Mouse (Mus musculus): ENCODE measurements around the gene Taok2. TPM values are rescaled to one million over a fixed set of nuclear protein-coding genes. Genes with fewer than 3 reads are reported as not detected.
"Not testable (repeated sequence)": the region's sequence is repeated elsewhere in the genome, so short reads cannot be mapped to it uniquely, and the experiment has no call there.

The Taok2 gene
- 11.6 and 12.9 TPM in 2 replicates for polyA plus RNA-seq (2015; fragmentation: Nextera tagmentation; extraction: Ambion mirVana)

GRCm38 (mm10) chr7:126884286-126885164 lies at the start of gene Taok2:
Gene Taok2, minus strand, starts transcription at chr7:126884703.
- peaks cover 27% of the 10 kb centered on the region for H3K36me3 ChIP-seq
- peaks cover 45% of the 10 kb centered on the region for H3K4me1 ChIP-seq (replicated peaks)
- peak within 1 kb of the TSS; percentile 89 for H3K4me3 ChIP-seq (replicated peaks)
- H3K9me3 ChIP-seq (replicated peaks), result no peaks in the 10 kb centered on the region
- peak within 1 kb of the TSS; percentile 100 for H3K4me2 ChIP-seq
- no peaks in the 10 kb centered on the region for H3K27me3 ChIP-seq
- under 1% methylated on average over 56 of the region's 56 CpGs for WGBS (ENCODE audit: insufficient replicate concordance)
- H3K9ac ChIP-seq, result peak within 1 kb of the TSS; percentile 94
- peak; percentile 95 for ATAC-seq (ENCODE audit: low read depth)
- peak; percentile 98 for DNase-seq
- H3K27ac ChIP-seq, result peak within 1 kb of the TSS; percentile 94

- peaks cover 24% of the 10 kb centered on the region for H3K4me1 ChIP-seq (replicated peaks)
- no peaks in the 10 kb centered on the region for H3K9me3 ChIP-seq (replicated peaks)
- H3K27me3 ChIP-seq, result no peaks in the 10 kb centered on the region
- H3K27ac ChIP-seq, result no peak overlapping the region
- no peak overlapping the region for H3K9ac ChIP-seq
- DNase-seq (no peak), ATAC-seq (ENCODE audit: low read depth) (no peak)
- no peak overlapping the region for H3K4me2 ChIP-seq
- peaks cover 43% of the 10 kb centered on the region for H3K36me3 ChIP-seq
- H3K4me3 ChIP-seq (replicated peaks), result no peak overlapping the region
- WGBS (ENCODE audit: insufficient replicate concordance), result 63% methylated on average over 2 of the region's 2 CpGs
Observed at GRCm38 (mm10) chr7:126932652-126933051, 48.1 kb upstream of the Taok2 start.

DNA sequence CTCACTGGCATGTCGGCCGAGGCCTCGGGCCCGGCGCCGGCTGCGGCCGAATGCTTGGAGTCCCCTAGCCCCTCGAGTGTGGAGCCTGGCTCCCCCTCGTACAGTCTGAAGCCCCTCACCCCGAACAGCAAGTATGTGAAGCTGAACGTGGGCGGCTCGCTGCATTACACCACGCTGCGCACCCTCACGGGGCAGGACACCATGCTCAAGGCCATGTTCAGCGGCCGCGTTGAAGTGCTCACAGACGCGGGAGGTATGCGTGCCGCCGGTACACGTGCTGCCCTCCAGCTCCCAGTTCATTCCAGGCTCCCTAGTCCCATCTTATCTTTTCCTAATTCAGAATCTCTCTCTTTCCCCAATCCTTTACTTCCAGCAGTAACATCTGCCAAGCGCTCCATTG lies 44.5 kb upstream of the Taok2 start:
- Histone ChIP-seq H3K9me3 (replicated peaks) (no peaks in the 10 kb centered on the region), H3K9ac (peak overlapping the region; percentile 96), H3K36me3 (peaks cover 25% of the 10 kb centered on the region; the same call in 1 of the 2 replicates), H3K4me1 (replicated peaks) (peaks cover 56% of the 10 kb centered on the region), H3K27me3 (no peaks in the 10 kb centered on the region), H3K4me3 (replicated peaks) (peak overlapping the region; percentile 90), H3K27ac (peak overlapping the region; percentile 84), H3K4me2 (peak overlapping the region; percentile 100)
- peak; percentile 50 for ATAC-seq (ENCODE audit: low read depth)
- WGBS (ENCODE audit: insufficient replicate concordance), result 1% methylated on average over 27 of the region's 27 CpGs
- DNase-seq, result no peak

DNA sequence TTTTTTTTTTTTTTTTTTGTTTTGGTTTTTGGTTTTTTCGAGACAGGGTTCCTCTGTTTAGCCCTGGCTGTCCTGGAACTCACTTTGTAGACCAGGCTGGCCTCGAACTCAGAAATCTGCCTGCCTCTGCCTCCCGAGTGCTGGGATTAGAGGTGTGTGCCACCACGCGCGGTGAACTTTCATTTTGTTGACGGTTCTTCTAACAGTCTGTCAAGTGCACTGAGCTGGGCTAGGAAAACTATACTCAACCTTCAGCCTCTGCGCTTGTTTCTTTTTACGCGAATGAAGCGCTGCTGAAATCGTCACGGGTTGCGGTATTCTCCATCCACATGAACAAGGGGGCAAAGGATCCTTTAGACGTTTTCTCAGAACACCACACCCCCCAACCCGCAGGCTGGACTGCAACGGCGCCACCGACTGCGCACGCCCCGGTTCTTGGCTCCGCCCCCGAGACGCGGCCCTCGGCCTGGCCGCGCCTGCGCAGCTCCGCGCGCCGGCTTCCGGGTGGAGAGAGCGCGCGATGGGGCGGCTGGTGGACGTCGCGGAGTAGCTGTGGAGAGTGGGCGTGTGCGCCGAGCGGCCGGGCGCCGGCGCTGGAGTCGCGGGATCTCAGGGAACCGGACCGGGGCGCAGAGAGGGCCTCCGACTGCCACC lies 44.0 kb upstream of the Taok2 start, which contains the start of gene Kctd13:
Gene Kctd13, plus strand, starts transcription at position 496 of the 654 bp plus-strand sequence.
- Histone ChIP-seq H3K9ac (peak within 1 kb of the TSS; percentile 96), H3K27ac (peak within 1 kb of the TSS; percentile 84), H3K4me3 (replicated peaks) (peak within 1 kb of the TSS; percentile 90), H3K27me3 (no peaks in the 10 kb centered on the region), H3K4me2 (peak within 1 kb of the TSS; percentile 100), H3K4me1 (replicated peaks) (peaks cover 61% of the 10 kb centered on the region), H3K9me3 (replicated peaks) (no peaks in the 10 kb centered on the region), H3K36me3 (peaks cover 22% of the 10 kb centered on the region; the same call in 1 of the 2 replicates)
- 1% methylated on average over 56 of the region's 56 CpGs for WGBS (ENCODE audit: insufficient replicate concordance)
- ATAC-seq (ENCODE audit: low read depth), result peak; percentile 95
- peak; percentile 94 for DNase-seq

GRCm38 (mm10) chr7:126926299-126926698 lies 41.8 kb upstream of the Taok2 start:
- no peaks in the 10 kb centered on the region for H3K9me3 ChIP-seq (replicated peaks)
- H3K27me3 ChIP-seq, result no peaks in the 10 kb centered on the region
- H3K36me3 ChIP-seq, result peaks cover 9% of the 10 kb centered on the region; the same call in 1 of the 2 replicates
- 7% methylated on average over 3 of the region's 3 CpGs for WGBS (ENCODE audit: insufficient replicate concordance)
- H3K27ac ChIP-seq, result no peak overlapping the region; the same call in 1 of the 2 replicates
- H3K4me1 ChIP-seq (replicated peaks), result peaks cover 79% of the 10 kb centered on the region
- H3K4me2 ChIP-seq, result no peak overlapping the region
- no peak overlapping the region for H3K9ac ChIP-seq
- ATAC-seq (ENCODE audit: low read depth) (peak; percentile 27; the same call in 1 of the 2 replicates), DNase-seq (no peak)
- no peak overlapping the region for H3K4me3 ChIP-seq (replicated peaks)

GRCm38 (mm10) chr7:126923999-126924398 lies 39.5 kb upstream of the Taok2 start:
- WGBS (ENCODE audit: insufficient replicate concordance), result 48% methylated on average over 5 of the region's 5 CpGs

GRCm38 (mm10) chr7:126922624-126923060 lies 38.1 kb upstream of the Taok2 start, which contains the start of gene Tmem219:
Gene Tmem219, minus strand, starts transcription at chr7:126922917.
- no peak for DNase-seq

More at GRCm38 (mm10) chr7:126923999-126924398, 39.5 kb upstream of the Taok2 start:
- H3K9me3 ChIP-seq (replicated peaks), result no peaks in the 10 kb centered on the region
- H3K4me3 ChIP-seq (replicated peaks), result no peak overlapping the region
- no peak overlapping the region for H3K4me2 ChIP-seq
- DNase-seq (no peak), ATAC-seq (ENCODE audit: low read depth) (no peak)
- H3K27ac ChIP-seq, result peak overlapping the region; percentile 30; the same call in 1 of the 2 replicates
- no peak overlapping the region for H3K9ac ChIP-seq
- H3K36me3 ChIP-seq, result no peaks in the 10 kb centered on the region
- peaks cover 63% of the 10 kb centered on the region for H3K4me1 ChIP-seq (replicated peaks)
- H3K27me3 ChIP-seq, result no peaks in the 10 kb centered on the region

GRCm38 (mm10) chr7:126921563-126921962 lies 37.1 kb upstream of the Taok2 start:
- no peaks in the 10 kb centered on the region for H3K27me3 ChIP-seq
- ATAC-seq (ENCODE audit: low read depth), result no peak
- H3K9me3 ChIP-seq (replicated peaks), result no peaks in the 10 kb centered on the region
- H3K9ac ChIP-seq, result no peak overlapping the region
- DNase-seq, result no peak
- H3K4me3 ChIP-seq (replicated peaks), result no peak overlapping the region
- H3K4me2 ChIP-seq, result no peak overlapping the region
- 62% methylated on average over 2 of the region's 2 CpGs for WGBS (ENCODE audit: insufficient replicate concordance)
- no peak overlapping the region for H3K27ac ChIP-seq
- no peaks in the 10 kb centered on the region for H3K36me3 ChIP-seq
- peaks cover 45% of the 10 kb centered on the region for H3K4me1 ChIP-seq (replicated peaks)

More at GRCm38 (mm10) chr7:126922624-126923060, 38.1 kb upstream of the Taok2 start, which contains the start of gene Tmem219:
- peak within 1 kb of the TSS; percentile 30; the same call in 1 of the 2 replicates for H3K27ac ChIP-seq
- H3K9ac ChIP-seq, result no peak within 1 kb of the TSS
- peak within 1 kb of the TSS; percentile 15 for H3K4me2 ChIP-seq
- WGBS (ENCODE audit: insufficient replicate concordance), result 65% methylated on average over 5 of the region's 5 CpGs
- ATAC-seq (ENCODE audit: low read depth), result no peak
- no peaks in the 10 kb centered on the region for H3K9me3 ChIP-seq (replicated peaks)
- no peaks in the 10 kb centered on the region for H3K36me3 ChIP-seq
- no peak within 1 kb of the TSS for H3K4me3 ChIP-seq (replicated peaks)
- peaks cover 55% of the 10 kb centered on the region for H3K4me1 ChIP-seq (replicated peaks)
- no peaks in the 10 kb centered on the region for H3K27me3 ChIP-seq

- 63% methylated on average over 4 of the region's 4 CpGs for whole genome bisulfite sequencing (ENCODE audit: insufficient replicate concordance)
- Histone ChIP-seq H3K36me3 (no peaks in the 10 kb centered on the region), H3K27me3 (no peaks in the 10 kb centered on the region), H3K9me3 (replicated peaks) (no peaks in the 10 kb centered on the region), H3K9ac (no peak overlapping the region), H3K4me2 (no peak overlapping the region), H3K4me1 (replicated peaks) (peaks cover 33% of the 10 kb centered on the region), H3K4me3 (replicated peaks) (no peak overlapping the region), H3K27ac (no peak overlapping the region)
- ATAC-seq (ENCODE audit: low read depth), result no peak
- DNase-seq, result no peak
Observed at GRCm38 (mm10) chr7:126919973-126920372, 35.5 kb upstream of the Taok2 start.

GRCm38 (mm10) chr7:126918356-126918755 lies 33.9 kb upstream of the Taok2 start:
- H3K4me2 ChIP-seq; H3K9ac ChIP-seq; H3K27ac ChIP-seq; H3K36me3 ChIP-seq; ATAC-seq (ENCODE audit: low read depth); H3K9me3 ChIP-seq (replicated peaks); H3K4me3 ChIP-seq (replicated peaks); DNase-seq; H3K27me3 ChIP-seq: not testable (repeated sequence)
- 45% methylated on average over 4 of the region's 4 CpGs for whole genome bisulfite sequencing (ENCODE audit: insufficient replicate concordance)
- peaks cover 17% of the 10 kb centered on the region for H3K4me1 ChIP-seq (replicated peaks)

- DNase-seq (no peak), ATAC-seq (ENCODE audit: low read depth) (no peak)
- Histone ChIP-seq H3K36me3 (no peaks in the 10 kb centered on the region), H3K9me3 (replicated peaks) (no peaks in the 10 kb centered on the region), H3K4me1 (replicated peaks) (no peaks in the 10 kb centered on the region), H3K4me3 (replicated peaks) (no peak overlapping the region), H3K4me2 (no peak overlapping the region), H3K27ac (no peak overlapping the region), H3K9ac (no peak overlapping the region), H3K27me3 (no peaks in the 10 kb centered on the region)
- WGBS (ENCODE audit: insufficient replicate concordance), result 65% methylated on average over 3 of the region's 3 CpGs
Observed at GRCm38 (mm10) chr7:126914844-126915243, 30.3 kb upstream of the Taok2 start.
